Mouse (Mus musculus) megakaryocyte progenitor cell, adult 5-6 weeks (primary cell): ENCODE data around the gene Nhp2. TPM values are rescaled to one million over a fixed set of nuclear protein-coding genes. Genes with fewer than 3 reads are reported as not detected.
"Not testable (repeated sequence)": the region's sequence is repeated elsewhere in the genome, so short reads cannot be mapped to it uniquely, and the experiment has no call there.

Experiments used
- ATAC-seq: replicated peaks from 2 replicates; pipeline ENCODE4 v1.8.0; 2016; ENCODE audit warnings: mild to moderate bottlenecking, moderate TSS enrichment, inconsistent platforms; ENCODE audit not compliant: poor library complexity
- total RNA-seq, 2 experiments: library from RNA; stranded (forward) in 1 of 2; stranded (reverse) in 1 of 2; fragments of 157-497, 149-512 nt in 1 of 2; fragments of 200-1000 nt in 1 of 2; gene quantifications; 2 replicates each; pipeline versions ENCODE4 v1.2.3 to v1.2.4; 2015 to 2017

Nhp2 gene
- total RNA-seq, 2 experiments from 2014 or later = 165 to 167 TPM

DNA sequence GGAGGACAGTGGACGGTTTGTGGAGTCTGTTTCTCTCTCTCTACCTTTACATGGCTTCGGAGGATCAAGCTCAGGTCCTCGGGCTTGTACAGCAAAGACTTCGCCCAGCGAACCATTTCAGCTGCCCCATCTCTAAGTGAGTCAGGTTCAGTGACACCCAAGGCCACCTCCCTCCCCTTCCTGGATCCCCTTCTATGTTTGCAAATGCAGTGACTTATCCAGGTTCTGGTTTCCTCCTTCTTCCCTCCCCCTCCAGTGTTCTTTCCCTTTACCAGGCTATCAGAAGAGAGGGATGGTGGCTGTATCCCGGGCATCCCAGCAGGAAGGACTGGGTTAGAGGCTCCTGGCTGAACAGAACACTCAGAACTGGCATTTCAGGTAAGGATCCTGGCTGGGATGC, 34.2 kb downstream of the Nhp2 start:
- no peak for ATAC-seq

DNA sequence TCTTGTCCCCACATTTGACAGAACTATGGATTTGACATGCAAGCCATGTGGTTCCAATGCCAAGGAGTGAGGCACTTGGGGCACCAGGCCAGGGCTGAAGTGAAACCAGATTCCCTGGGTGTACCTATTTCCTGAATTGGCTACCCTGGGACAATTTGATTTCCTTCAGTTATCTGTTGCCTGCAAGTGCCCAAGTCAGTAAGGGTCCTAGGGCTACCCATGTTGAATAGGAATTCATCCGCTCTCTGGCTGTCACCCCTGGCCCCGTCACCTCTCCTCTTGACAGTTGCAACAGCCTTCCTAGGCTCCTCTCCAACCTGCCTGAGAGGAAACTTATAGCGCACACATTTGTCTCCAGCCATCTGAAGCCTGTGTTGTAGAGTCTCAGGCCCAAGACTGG, 35.4 kb downstream of the Nhp2 start:
- no peak for ATAC-seq

DNA sequence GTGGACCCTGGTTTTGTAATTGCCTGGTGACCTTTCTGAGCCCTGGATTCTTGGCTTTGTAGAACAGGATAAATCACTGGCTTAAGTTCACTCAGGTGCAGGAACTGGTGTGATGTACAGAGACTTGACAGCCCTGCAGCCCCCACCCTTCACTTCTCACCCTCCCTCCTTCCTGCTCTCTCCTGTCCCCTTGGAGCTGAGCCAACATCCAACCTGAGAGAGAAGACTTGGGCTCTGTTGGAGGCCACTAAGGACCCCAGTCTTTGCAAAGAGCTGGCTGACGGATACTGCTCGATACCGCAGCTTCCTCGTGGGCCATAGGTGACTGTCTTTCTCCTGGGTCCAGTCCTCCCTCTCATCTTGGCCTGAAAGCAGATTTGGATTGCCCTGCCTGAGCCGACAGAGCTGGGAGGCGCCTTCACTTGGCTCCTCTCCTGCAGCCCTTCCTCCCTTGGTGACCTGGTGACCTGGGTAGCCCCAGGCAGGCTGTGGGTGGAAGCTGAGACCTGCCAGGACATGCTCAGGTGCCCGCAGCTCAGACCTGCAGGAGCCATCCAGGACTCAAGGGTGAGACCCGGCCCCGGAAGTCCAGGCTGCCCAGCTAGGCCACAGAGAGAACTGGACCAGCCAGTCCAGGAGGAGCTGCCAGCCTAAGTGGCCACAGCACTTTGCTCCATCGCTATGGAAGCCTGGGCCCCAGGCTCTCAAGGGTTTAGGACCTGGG, 37.4 kb downstream of the Nhp2 start:
- no peak for ATAC-seq

DNA sequence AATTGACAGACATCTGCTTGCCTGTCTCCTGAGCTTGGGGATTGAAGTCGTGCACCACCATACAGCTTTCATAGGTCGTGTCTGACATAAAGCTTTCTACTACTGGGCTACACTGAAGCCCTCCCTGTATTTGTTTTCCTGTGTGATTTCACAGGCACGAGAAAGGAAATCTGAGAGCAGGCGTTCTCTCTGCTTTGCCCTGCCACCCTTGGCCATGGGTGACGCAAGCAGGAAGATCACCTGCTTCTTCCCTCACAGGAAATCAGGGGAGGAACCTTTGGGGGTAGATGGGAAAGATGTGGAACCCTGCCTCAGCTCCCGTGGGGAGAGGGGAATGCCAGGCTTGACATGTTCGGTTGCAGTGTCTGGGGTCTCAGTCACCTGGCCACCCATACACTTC, 38.8 kb downstream of the Nhp2 start:
- no peak for ATAC-seq

DNA sequence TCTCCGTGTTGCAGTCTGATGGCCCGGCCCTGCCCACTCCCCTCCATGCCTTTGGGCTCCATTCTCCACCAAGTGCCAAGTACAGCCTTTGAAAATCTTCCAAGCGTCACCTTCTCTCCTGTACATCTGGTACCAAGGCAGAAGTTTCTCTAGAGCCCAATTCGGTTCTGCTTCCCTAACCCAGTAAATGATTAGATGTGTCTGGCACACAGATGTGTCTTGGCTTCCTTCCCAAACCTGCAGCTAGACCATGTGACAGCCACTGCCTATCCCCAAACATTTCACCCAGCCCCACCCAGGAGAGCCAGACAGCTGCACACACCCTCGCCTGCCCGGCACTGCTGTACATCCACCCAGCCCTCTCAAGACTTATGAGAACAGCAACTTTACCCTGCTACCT, 39.2 kb downstream of the Nhp2 start:
- ATAC-seq = peak; percentile 95

DNA sequence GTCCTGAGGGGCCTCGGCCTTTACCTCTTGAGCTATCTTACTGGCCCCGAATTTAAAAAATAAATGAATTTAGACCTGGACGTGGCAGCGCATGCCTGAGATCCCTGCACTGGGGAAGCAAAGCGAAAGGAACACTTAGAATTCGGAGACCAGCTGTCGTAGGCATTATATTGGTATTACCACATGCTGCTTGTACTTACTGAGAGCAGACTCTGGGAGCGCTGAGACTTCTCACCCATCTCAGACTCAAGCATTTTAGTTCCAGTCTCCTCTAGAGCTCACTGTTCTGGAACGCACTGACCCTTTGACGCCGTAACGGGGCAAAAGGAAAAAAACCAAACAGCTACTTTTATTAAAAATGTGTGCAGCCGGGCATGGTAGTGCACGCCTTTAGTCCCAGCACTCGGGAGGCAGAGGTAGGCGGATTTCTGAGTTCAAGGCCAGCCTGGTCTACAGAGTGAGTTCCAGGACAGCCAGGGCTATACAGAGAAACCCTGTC, 42.4 kb downstream of the Nhp2 start:
- ATAC-seq = no peak

DNA sequence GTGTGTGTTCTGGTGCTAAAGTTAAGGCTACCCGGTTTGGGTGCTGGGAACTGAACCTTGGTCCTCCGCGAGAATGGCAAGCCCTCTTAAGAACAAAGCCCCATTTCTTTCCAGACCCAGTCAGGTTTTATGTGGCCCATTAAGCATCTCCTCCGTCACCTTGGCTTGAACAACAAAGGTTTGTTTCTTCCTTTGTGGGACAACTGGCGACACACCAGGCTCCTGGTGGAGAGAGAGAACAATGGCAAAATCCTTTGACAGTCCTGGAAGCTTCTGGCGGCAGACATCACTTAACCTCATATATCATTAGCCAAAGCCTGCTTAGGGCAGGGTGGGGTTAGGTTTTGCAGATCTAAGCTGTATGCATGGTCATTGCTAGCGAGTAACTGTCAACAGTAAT, 43.1 kb downstream of the Nhp2 start:
- no peak for ATAC-seq

DNA sequence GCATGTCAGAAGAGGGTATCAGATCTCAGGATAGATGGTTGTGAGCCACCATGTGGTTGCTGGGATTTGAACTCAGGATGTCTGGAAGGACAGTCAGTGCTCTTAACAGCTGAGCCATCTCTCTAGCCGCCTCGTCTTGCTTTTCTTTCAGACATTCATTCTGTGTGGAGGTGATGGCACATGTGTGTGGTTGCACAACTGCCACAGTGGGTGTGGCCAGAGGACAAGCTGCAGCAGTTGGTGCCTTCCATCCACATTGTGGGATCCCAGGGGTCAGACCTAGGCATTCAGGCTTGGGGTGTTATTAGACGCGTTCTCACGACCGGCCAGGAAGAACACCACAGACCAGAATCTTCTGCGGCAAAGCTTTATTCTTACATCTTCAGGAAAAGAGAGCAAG, 45.2 kb downstream of the Nhp2 start:
- not testable (repeated sequence) for ATAC-seq

DNA sequence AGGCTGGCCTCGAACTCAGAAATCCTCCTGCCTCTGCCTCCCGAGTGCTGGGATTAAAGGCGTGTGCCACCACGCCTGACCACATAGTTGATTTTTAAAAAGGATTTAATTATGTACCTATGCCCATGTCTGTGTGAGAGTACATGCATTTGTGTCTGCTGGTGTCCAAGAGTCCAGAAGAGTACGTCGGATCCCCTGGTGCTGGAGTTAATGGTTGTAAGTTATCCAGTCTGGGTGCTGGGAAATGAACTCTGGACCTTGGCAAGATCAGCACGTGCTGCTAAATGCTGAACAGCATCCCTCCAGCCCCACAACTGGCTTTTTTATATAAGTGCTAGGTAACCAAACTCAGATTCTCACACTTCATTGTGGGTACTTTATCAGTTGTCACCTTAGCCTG, 51.3 kb downstream of the Nhp2 start:
- ATAC-seq = no peak

DNA sequence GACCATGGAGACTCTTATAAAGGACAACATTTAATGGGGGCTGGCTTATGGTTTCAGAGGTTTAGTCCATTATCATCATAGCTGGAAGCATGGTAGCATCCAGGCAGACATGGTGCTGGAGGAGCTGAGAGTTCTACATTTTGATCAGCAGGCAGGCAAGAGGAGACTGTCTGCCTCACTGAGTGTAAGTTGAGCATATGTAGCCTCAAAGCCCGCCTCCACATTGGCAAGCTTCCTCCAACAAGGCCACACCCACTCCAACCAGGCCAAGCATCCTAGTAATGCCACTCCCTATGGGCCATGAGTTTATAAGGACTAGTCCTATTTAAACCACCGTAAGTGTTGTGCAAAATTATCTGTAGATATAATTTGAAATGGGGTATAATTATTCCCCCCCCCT, 51.8 kb downstream of the Nhp2 start:
- ATAC-seq = peak; percentile 60; the same call in 1 of the 2 replicates

DNA sequence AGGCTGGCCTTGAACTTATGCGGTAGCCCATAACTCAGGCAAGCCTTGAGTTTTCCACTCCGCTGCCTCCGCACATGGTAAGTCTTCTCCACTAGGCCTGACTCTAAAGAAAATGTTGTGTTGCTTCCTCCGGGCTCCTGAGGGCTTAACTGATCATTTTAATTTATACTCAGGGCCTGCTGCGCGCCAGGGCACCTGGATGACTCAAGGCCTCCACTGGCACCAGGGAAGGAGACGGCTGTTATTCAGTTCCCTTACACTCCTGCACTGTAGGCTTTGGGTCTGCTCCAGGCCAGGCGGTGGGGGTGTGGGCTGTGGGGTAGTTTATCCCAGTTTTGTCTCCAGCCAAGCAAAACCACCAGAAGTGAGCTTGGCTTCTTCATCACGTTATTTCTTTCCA, 53.8 kb downstream of the Nhp2 start:
- no peak for ATAC-seq

Other genes with a start within 250 kb of the Nhp2 start
- 10.7 and 11.2 TPM in 2 replicates for gene Phykpl, start 35.0 kb upstream of the Nhp2 start, total RNA-seq (2015)
- gene Phykpl, start 35.0 kb upstream of the Nhp2 start, total RNA-seq (2017) = 9.8 and 15.4 TPM in 2 replicates
- 645 and 667 TPM in 2 replicates for gene Hnrnpab, start 12.9 kb upstream of the Nhp2 start, total RNA-seq (2015)
- gene Hnrnpab, start 12.9 kb upstream of the Nhp2 start, total RNA-seq (2017) = 984 and 1,159 TPM in 2 replicates
- gene Rmnd5b, start 16.2 kb downstream of the Nhp2 start, total RNA-seq (2015) = 34.9 TPM in 2 replicates
- gene Rmnd5b, start 16.2 kb downstream of the Nhp2 start, total RNA-seq (2017) = 11.4 and 20.4 TPM in 2 replicates
- gene N4bp3, start 31.1 kb downstream of the Nhp2 start, total RNA-seq (2015) = 0.10 and 0.44 TPM in 2 replicates
- gene N4bp3, start 31.1 kb downstream of the Nhp2 start, total RNA-seq (2017) = 0.46 and 0.78 TPM in 2 replicates
- gene D930048N14Rik, start 31.2 kb downstream of the Nhp2 start, total RNA-seq (2015) = 0.15 TPM in 1 of 2 replicates, not detected in the other
- gene D930048N14Rik, start 31.2 kb downstream of the Nhp2 start, total RNA-seq (2017) = 0.21 TPM in 1 of 2 replicates, not detected in the other
- gene 0610009B22Rik, start 69.1 kb downstream of the Nhp2 start, total RNA-seq (2015) = 32.9 and 36.5 TPM in 2 replicates
- 13.5 and 18.5 TPM in 2 replicates for gene 0610009B22Rik, start 69.1 kb downstream of the Nhp2 start, total RNA-seq (2017)
- 24.6 and 29.6 TPM in 2 replicates for gene Sec24a, start 143.9 kb downstream of the Nhp2 start, total RNA-seq (2015)
- gene Sec24a, start 143.9 kb downstream of the Nhp2 start, total RNA-seq (2017) = 4.9 and 7.5 TPM in 2 replicates
- 123 and 132 TPM in 2 replicates for gene Sar1b, start 144.0 kb downstream of the Nhp2 start, total RNA-seq (2015)
- 62.7 and 74.4 TPM in 2 replicates for gene Sar1b, start 144.0 kb downstream of the Nhp2 start, total RNA-seq (2017)
- 5.7 and 7.7 TPM in 2 replicates for gene Jade2, start 237.9 kb downstream of the Nhp2 start, total RNA-seq (2015)
- 6.0 and 7.0 TPM in 2 replicates for gene Jade2, start 237.9 kb downstream of the Nhp2 start, total RNA-seq (2017)